Mouse (Mus musculus): Measurements from ENCODE around the gene Fcer2a. TPM values are rescaled to one million over a fixed set of nuclear protein-coding genes. Genes with fewer than 3 reads are reported as not detected.

Gene Fcer2a
- polyA plus RNA-seq, 1 experiment from 2014 or later: 0.33 TPM

DNA sequence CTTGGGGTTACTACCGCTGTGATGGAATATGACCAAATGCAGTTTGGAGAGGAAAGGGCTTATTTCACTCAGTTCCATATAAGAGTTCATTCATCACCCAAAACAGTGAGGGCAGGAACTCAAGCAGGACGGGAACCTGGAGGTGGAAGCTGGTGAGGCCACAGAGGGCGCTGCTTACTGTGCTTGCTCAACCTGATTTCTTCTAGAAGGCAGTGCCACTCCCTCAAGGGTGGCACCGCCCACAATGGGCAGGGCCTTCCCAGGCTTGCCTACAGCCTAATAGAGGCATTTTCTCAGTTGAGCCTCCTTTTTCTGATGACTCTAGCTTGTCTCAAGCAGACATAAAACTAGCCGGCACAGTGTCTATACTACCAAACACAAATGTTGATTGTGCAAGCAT, 48.2 kb downstream of the Fcer2a start:
- Histone ChIP-seq H3K27ac (no peak overlapping the region), H3K4me2 (replicated peaks) (no peak overlapping the region), H3K9me3 (ENCODE audit: control insufficient read depth, low read length) (no peaks in the 10 kb centered on the region), H3K36me3 (replicated peaks; ENCODE audit: control insufficient read depth, insufficient read depth) (no peaks in the 10 kb centered on the region), H3K4me3 (replicated peaks; ENCODE audit: low read length) (no peak overlapping the region), H3K9ac (no peak overlapping the region), H3K4me1 (replicated peaks; ENCODE audit: control insufficient read depth, insufficient read depth, low read length) (no peaks in the 10 kb centered on the region), H3K27me3 (ENCODE audit: control insufficient read depth, insufficient read depth, low read length) (no peaks in the 10 kb centered on the region)
- WGBS: 26% methylated on average over 5 of the region's 5 CpGs
- no peak for DNase-seq (ENCODE audit: low spot score)
- no peak for ATAC-seq (ENCODE audit: low FRiP score)

Other genes with a start within 250 kb of the Fcer2a start
- 2.3 and 3.2 TPM in 2 replicates for gene Pex11g, start 226.5 kb downstream of the Fcer2a start, polyA plus RNA-seq (2014; fragmentation: Nextera tagmentation; extraction: Ambion mirVana)
- 0.35 and 0.39 TPM in 2 replicates for gene Tex45, start 223.3 kb downstream of the Fcer2a start, polyA plus RNA-seq (2014; fragmentation: Nextera tagmentation; extraction: Ambion mirVana)
- 34.5 and 41.2 TPM in 2 replicates for gene Zfp358, start 201.0 kb downstream of the Fcer2a start, polyA plus RNA-seq (2014; fragmentation: Nextera tagmentation; extraction: Ambion mirVana)
- gene Mcoln1, start 193.7 kb downstream of the Fcer2a start, polyA plus RNA-seq (2014; fragmentation: Nextera tagmentation; extraction: Ambion mirVana): 70.0 and 86.0 TPM in 2 replicates
- 32.7 and 36.5 TPM in 2 replicates for gene Pnpla6, start 178.8 kb downstream of the Fcer2a start, polyA plus RNA-seq (2014; fragmentation: Nextera tagmentation; extraction: Ambion mirVana)
- 0.72 TPM in 1 of 2 replicates, not detected in the other for gene C330021F23Rik, start 126.2 kb downstream of the Fcer2a start, polyA plus RNA-seq (2014; fragmentation: Nextera tagmentation; extraction: Ambion mirVana)
- 48.2 and 49.7 TPM in 2 replicates for gene Camsap3, start 106.9 kb downstream of the Fcer2a start, polyA plus RNA-seq (2014; fragmentation: Nextera tagmentation; extraction: Ambion mirVana)
- 42.9 and 49.1 TPM in 2 replicates for gene Xab2, start 72.9 kb downstream of the Fcer2a start, polyA plus RNA-seq (2014; fragmentation: Nextera tagmentation; extraction: Ambion mirVana)
- 75.4 and 92.8 TPM in 2 replicates for gene Pet100, start 72.6 kb downstream of the Fcer2a start, polyA plus RNA-seq (2014; fragmentation: Nextera tagmentation; extraction: Ambion mirVana)
- gene Pcp2, start 68.6 kb downstream of the Fcer2a start, polyA plus RNA-seq (2014; fragmentation: Nextera tagmentation; extraction: Ambion mirVana): 1.0 and 6.3 TPM in 2 replicates
- 23.3 and 32.3 TPM in 2 replicates for gene Stxbp2, start 63.2 kb downstream of the Fcer2a start, polyA plus RNA-seq (2014; fragmentation: Nextera tagmentation; extraction: Ambion mirVana)
- 0.25 and 0.39 TPM in 2 replicates for gene Retn, start 38.4 kb downstream of the Fcer2a start, polyA plus RNA-seq (2014; fragmentation: Nextera tagmentation; extraction: Ambion mirVana)
- gene Mcemp1, start 28.4 kb downstream of the Fcer2a start, polyA plus RNA-seq (2014; fragmentation: Nextera tagmentation; extraction: Ambion mirVana): 0.13 TPM in 2 replicates
- gene Fcor, start 21.8 kb downstream of the Fcer2a start, polyA plus RNA-seq (2014; fragmentation: Nextera tagmentation; extraction: Ambion mirVana): 14.9 and 23.1 TPM in 2 replicates
- gene Trappc5, start 17.9 kb downstream of the Fcer2a start, polyA plus RNA-seq (2014; fragmentation: Nextera tagmentation; extraction: Ambion mirVana): 47.7 and 51.2 TPM in 2 replicates
- gene Clec4g, start 26.5 kb upstream of the Fcer2a start, polyA plus RNA-seq (2014; fragmentation: Nextera tagmentation; extraction: Ambion mirVana): not detected in 2 replicates
- 0.17 TPM in 1 of 2 replicates, not detected in the other for gene Cd209a, start 54.8 kb upstream of the Fcer2a start, polyA plus RNA-seq (2014; fragmentation: Nextera tagmentation; extraction: Ambion mirVana)
- gene Cd209e, start 160.1 kb upstream of the Fcer2a start, polyA plus RNA-seq (2014; fragmentation: Nextera tagmentation; extraction: Ambion mirVana): not detected in 2 replicates
- gene Cd209d, start 184.4 kb upstream of the Fcer2a start, polyA plus RNA-seq (2014; fragmentation: Nextera tagmentation; extraction: Ambion mirVana): not detected in 2 replicates
- gene Cd209b, start 232.7 kb upstream of the Fcer2a start, polyA plus RNA-seq (2014; fragmentation: Nextera tagmentation; extraction: Ambion mirVana): not detected in 2 replicates